Mouse (Mus musculus): Measurements from ENCODE around the gene Rpl23.

- TF ChIP-seq CTCF (IDR thresholded peaks at IDR 0.05; ENCODE audit: extremely low read depth, insufficient read depth, insufficient read length, insufficient replicate concordance) (no peak), POLR2A (IDR thresholded peaks at IDR 0.05; ENCODE audit: low read depth, low read length) (no peak)
These were observed 15.8 kb upstream of the Rpl23 start for GRCm38 (mm10) chr11:97798083-97798435.

Data from spleen, adult 2 months (tissue).